Mouse (Mus musculus) neural tube, embryonic 15.5 days (tissue): ENCODE measurements around the gene Tspan8. TPM values are rescaled to one million over a fixed set of nuclear protein-coding genes. Genes with fewer than 3 reads are reported as not detected.

ENCODE experiments used
- polyA plus RNA-seq: library from polyadenylated mRNA; unstranded; fragments of >200 nt; fragmentation: Nextera tagmentation; extraction: Ambion mirVana; gene quantifications from 2 replicates; pipeline ENCODE4 v1.2.1, GENCODE M21; 2015

Gene Tspan8
- polyA plus RNA-seq, 1 experiment from 2014 or later: 0.82 TPM

Other genes starting within 250 kb of the Tspan8 start
- gene A930009A15Rik, start 246.8 kb upstream of the Tspan8 start, polyA plus RNA-seq: 0.46 and 0.49 TPM in 2 replicates
- 2.5 and 3.0 TPM in 2 replicates for gene Lgr5, start 229.1 kb upstream of the Tspan8 start, polyA plus RNA-seq
- gene Ptprr, start 201.4 kb downstream of the Tspan8 start, polyA plus RNA-seq: 25.8 and 29.9 TPM in 2 replicates